26 mouse cellular contexts compared by ENCODE assay signal in the genomic region with DNA sequence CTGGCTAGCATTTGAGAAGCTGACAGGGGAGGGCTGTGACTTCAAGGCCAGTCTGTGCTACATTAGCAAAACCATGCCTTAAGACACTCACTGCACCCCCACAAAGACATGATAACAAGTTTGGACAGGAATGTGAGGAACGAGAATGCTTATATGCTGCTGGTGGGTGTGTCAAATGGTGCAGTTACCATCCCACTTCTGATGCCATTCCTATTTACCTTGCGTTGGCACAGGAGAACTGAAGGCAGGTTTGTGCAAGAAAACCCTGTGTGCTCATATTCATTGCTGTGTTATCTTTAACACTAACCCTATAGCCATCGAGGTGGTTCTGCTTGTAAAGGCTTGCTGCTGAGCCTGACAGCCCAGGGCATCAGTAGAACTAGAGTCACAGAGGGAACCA.
"Had no signal": no experiment of that assay in that cellular context is flagged by ENCODE, and none has a peak within 500 bp of the region (broad histone marks: within the 10 kb centered on the region; RNA-seq: fewer than 3 reads in every experiment).

No protein-coding gene starts in this region.

- H3K36me3 ChIP-seq: heart, embryonic 10.5 days; heart, embryonic 12.5 days; hindbrain, embryonic 10.5 days; hindbrain, embryonic 12.5 days; kidney, embryonic 15.5 days; limb, embryonic 13.5 days; limb, embryonic 15.5 days; liver, embryonic 12.5 days had no signal

- H3K27ac ChIP-seq: gastrocnemius, adult 2 months; heart, embryonic 10.5 days; hindbrain, embryonic 10.5 days; hindbrain, embryonic 12.5 days; hindbrain, embryonic 14.5 days; kidney, embryonic 15.5 days; kidney, postnatal 0 days; limb, embryonic 13.5 days; limb, embryonic 15.5 days; liver, embryonic 12.5 days had no signal

- DNase-seq: gastrocnemius, adult 2 months; gastrocnemius, postnatal 10 days; gastrocnemius, postnatal 25 days; heart, adult 18-20 months; heart, postnatal 10 days; heart, postnatal 4 days; kidney, adult 11 months; kidney, adult 2 months; kidney, adult 9 months; kidney, postnatal 14 days; kidney, postnatal 36 days; layer of hippocampus, adult 9-11 months; layer of hippocampus, postnatal 36 days; left cerebral cortex, postnatal 4 days had no signal

- H3K9me3 ChIP-seq: heart, embryonic 10.5 days; heart, embryonic 12.5 days; hindbrain, embryonic 10.5 days; hindbrain, embryonic 12.5 days; kidney, embryonic 15.5 days; limb, embryonic 13.5 days; limb, embryonic 15.5 days; liver, embryonic 12.5 days had no signal

- ATAC-seq: hindbrain, embryonic 16.5 days; intestine, embryonic 16.5 days; liver, embryonic 12.5 days had no signal

- H3K27me3 ChIP-seq: heart, embryonic 12.5 days; hindbrain, embryonic 12.5 days; kidney, embryonic 15.5 days; limb, embryonic 13.5 days; limb, embryonic 15.5 days; liver, embryonic 12.5 days had no signal

- H3K4me1 ChIP-seq: liver, embryonic 12.5 days had no signal

- H3K4me3 ChIP-seq: gastrocnemius, adult 2 months; heart, embryonic 10.5 days; heart, embryonic 12.5 days; hindbrain, embryonic 10.5 days; hindbrain, embryonic 12.5 days; kidney, embryonic 15.5 days; limb, embryonic 13.5 days; limb, embryonic 15.5 days; liver, embryonic 12.5 days had no signal

- H3K9ac ChIP-seq: heart, embryonic 12.5 days; hindbrain, embryonic 12.5 days; hindbrain, embryonic 14.5 days; kidney, embryonic 15.5 days; limb, embryonic 13.5 days; limb, embryonic 15.5 days; liver, embryonic 12.5 days had no signal

- H3K4me2 ChIP-seq: heart, embryonic 12.5 days; hindbrain, embryonic 12.5 days; hindbrain, embryonic 14.5 days; kidney, embryonic 15.5 days; limb, embryonic 13.5 days; limb, embryonic 15.5 days; liver, embryonic 12.5 days had no signal
